Mouse (Mus musculus) heart, embryonic 13.5 days (tissue): ENCODE data around the gene Ngfr. TPM values are rescaled to one million over a fixed set of nuclear protein-coding genes. Genes with fewer than 3 reads are reported as not detected.
"Not testable (repeated sequence)": the region's sequence is repeated elsewhere in the genome, so short reads cannot be mapped to it uniquely, and the experiment has no call there.

Experiments
- ATAC-seq: fragments of 200-750 bp; cut with Nextera tagmentation; 2 replicates; pipeline ENCODE4 v1.8.0; 2017; ENCODE audit warnings: moderate TSS enrichment; ENCODE audit not compliant: insufficient number of reproducible peaks, low FRiP score, low TSS enrichment; ENCODE audit errors: extremely low read depth
- H3K27ac ChIP-seq: fragments of 300-500 bp; sonication (generic); replicated peaks from 2 replicates; pipeline ENCODE4 v1.5.1; 2015; ENCODE audit warnings: moderate library complexity, mild to moderate bottlenecking, inconsistent platforms
- H3K27me3 ChIP-seq: fragments of 300-500 bp; sonication (generic); replicated peaks from 2 replicates; pipeline ENCODE4 v1.6.1; 2015; ENCODE audit warnings: mild to moderate bottlenecking, inconsistent platforms
- H3K36me3 ChIP-seq: fragments of 300-500 bp; sonication (generic); 2 replicates; pipeline ENCODE4 v1.6.1; 2015; ENCODE audit warnings: mild to moderate bottlenecking, inconsistent platforms
- H3K4me1 ChIP-seq: fragments of 300-500 bp; sonication (generic); 2 replicates; pipeline ENCODE4 v1.6.1; 2015; ENCODE audit warnings: inconsistent platforms
- H3K4me2 ChIP-seq: fragments of 300-500 bp; sonication (generic); 2 replicates; pipeline ENCODE4 v1.6.1; 2015; ENCODE audit warnings: inconsistent platforms, mild to moderate bottlenecking, moderate library complexity
- H3K4me3 ChIP-seq: fragments of 300-500 bp; sonication (generic); 2 replicates; pipeline ENCODE4 v1.5.1; 2015; ENCODE audit warnings: moderate library complexity, mild to moderate bottlenecking, inconsistent platforms
- H3K9ac ChIP-seq: fragments of 300-500 bp; sonication (generic); 2 replicates; pipeline ENCODE4 v1.6.1; 2015; ENCODE audit warnings: inconsistent platforms, mild to moderate bottlenecking, moderate library complexity
- H3K9me3 ChIP-seq: fragments of 300-500 bp; sonication (generic); 2 replicates; pipeline ENCODE4 v1.6.1; 2016; ENCODE audit warnings: inconsistent platforms
- WGBS: fragments of 180-500 bp; shearing (Covaris S2); methylation state at CpG from one replicate; pipeline ENCODE4 v1.1.7; 2015; ENCODE audit warnings: mixed read lengths; 5-methylcytosine and 5-hydroxymethylcytosine counted together
- polyA plus RNA-seq: library from polyadenylated mRNA; unstranded; fragments of >200 nt; fragmentation: Nextera tagmentation; extraction: Ambion mirVana; gene quantifications from 2 replicates; pipeline ENCODE4 v1.2.1, GENCODE M21; 2015

The Ngfr gene
- polyA plus RNA-seq, 1 experiment from 2014 or later = 4.9 TPM

- Histone ChIP-seq H3K9ac (no peak overlapping the region), H3K27me3 (peaks cover 54% of the 10 kb centered on the region), H3K4me1 (peaks cover 14% of the 10 kb centered on the region), H3K36me3 (no peaks in the 10 kb centered on the region), H3K27ac (no peak overlapping the region), H3K4me3 (no peak overlapping the region), H3K4me2 (no peak overlapping the region), H3K9me3 (no peaks in the 10 kb centered on the region)
- no peak for ATAC-seq
- 48% methylated on average over 19 of the region's 19 CpGs for WGBS
These were observed 30.4 kb upstream of the Ngfr start for GRCm38 (mm10) chr11:95617785-95618465.

- H3K9me3 ChIP-seq = no peaks in the 10 kb centered on the region
- peaks cover 52% of the 10 kb centered on the region for H3K27me3 ChIP-seq
- WGBS = 82% methylated on average over 8 of the region's 8 CpGs
- H3K4me3 ChIP-seq = no peak overlapping the region
- no peak for ATAC-seq
- H3K9ac ChIP-seq = no peak overlapping the region
- H3K36me3 ChIP-seq = no peaks in the 10 kb centered on the region
- H3K4me1 ChIP-seq = peaks cover 13% of the 10 kb centered on the region
- no peak overlapping the region for H3K4me2 ChIP-seq
- H3K27ac ChIP-seq = no peak overlapping the region
These were observed 27.2 kb upstream of the Ngfr start for GRCm38 (mm10) chr11:95614739-95615138.

DNA sequence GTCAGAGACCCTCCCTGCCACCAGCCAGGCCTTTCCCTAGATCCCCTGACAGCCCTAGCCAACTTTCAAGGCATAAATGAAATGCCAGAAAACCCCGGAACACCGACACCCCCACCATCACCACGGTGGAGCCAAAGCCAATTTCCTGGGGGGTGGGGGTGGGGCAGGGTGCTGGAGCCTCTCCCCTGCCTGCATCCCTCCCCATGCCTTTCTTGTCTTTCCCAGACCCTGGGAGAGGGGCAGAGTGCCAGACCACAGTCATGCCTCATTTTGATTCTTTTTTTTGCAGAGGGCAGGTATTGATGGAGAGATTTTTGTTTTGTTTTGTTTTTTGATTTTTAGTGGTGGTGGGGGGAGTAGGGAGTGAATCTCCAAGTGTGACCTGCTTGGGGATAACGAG, 23.7 kb upstream of the Ngfr start:
- no peak overlapping the region for H3K4me3 ChIP-seq
- no peak for ATAC-seq
- no peaks in the 10 kb centered on the region for H3K9me3 ChIP-seq
- no peaks in the 10 kb centered on the region for H3K36me3 ChIP-seq
- WGBS = 30% methylated on average over 4 of the region's 4 CpGs
- H3K27me3 ChIP-seq = peaks cover 30% of the 10 kb centered on the region
- H3K27ac ChIP-seq = no peak overlapping the region
- peaks cover 13% of the 10 kb centered on the region for H3K4me1 ChIP-seq
- H3K4me2 ChIP-seq = no peak overlapping the region
- H3K9ac ChIP-seq = no peak overlapping the region

DNA sequence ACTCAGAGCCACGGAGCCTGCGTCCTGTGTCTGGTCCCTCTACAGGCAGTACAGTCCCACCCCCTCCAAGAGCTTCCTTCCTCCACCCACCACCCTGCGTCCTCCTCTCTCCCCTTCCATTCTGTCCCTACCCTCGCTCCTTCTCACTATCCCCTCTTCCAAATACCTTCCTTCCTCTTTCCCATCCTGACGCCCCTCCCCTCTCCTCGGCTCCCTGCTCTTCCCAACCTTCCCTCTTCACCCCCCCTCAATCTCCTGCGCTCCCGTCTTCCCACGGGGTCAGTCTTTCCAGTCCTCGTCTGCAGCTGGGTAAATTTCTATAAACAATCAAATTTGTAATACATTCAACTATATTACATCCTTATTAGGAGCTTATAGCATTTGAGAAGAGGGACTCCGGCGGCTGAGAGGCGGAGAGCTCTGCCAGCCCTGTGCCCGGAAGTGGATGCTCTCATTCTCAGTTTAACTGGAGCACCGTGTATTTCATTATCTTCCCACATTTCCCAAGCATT, 22.9 kb upstream of the Ngfr start:
- Histone ChIP-seq H3K27ac (no peak overlapping the region), H3K4me2 (peak overlapping the region; percentile 71), H3K4me3 (peak overlapping the region; percentile 46), H3K36me3 (no peaks in the 10 kb centered on the region), H3K27me3 (peaks cover 30% of the 10 kb centered on the region), H3K9ac (peak overlapping the region; percentile 61), H3K4me1 (peaks cover 12% of the 10 kb centered on the region), H3K9me3 (no peaks in the 10 kb centered on the region)
- WGBS = 10% methylated on average over 15 of the region's 15 CpGs
- ATAC-seq = no peak

- Histone ChIP-seq H3K9me3 (no peaks in the 10 kb centered on the region), H3K4me1 (peaks cover 9% of the 10 kb centered on the region), H3K36me3 (no peaks in the 10 kb centered on the region), H3K4me3 (peak overlapping the region; percentile 46), H3K9ac (peak overlapping the region; percentile 61), H3K27me3 (peaks cover 30% of the 10 kb centered on the region), H3K27ac (no peak overlapping the region), H3K4me2 (peak overlapping the region; percentile 71)
- no peak for ATAC-seq
- 33% methylated on average over 8 of the region's 8 CpGs for WGBS
These were observed 22.4 kb upstream of the Ngfr start for GRCm38 (mm10) chr11:95609924-95610323.

DNA sequence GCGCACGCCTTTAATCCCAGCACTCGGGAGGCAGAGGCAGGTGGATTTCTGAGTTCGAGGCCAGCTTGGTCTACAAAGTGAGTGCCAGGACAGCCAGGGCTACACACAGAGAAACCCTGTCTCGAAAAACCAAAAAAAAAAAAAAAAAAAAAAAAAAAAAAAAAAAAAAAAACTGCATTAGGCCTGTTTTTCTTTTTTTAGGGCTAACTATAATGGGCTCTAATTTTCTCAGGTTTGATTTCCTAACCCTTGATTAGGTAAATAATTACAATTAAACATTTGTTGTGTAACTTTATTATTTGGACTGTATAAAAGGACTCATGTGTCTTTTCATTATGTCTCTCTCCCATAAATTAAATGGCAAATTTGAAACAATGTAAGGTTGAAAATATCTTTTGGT, 19.8 kb upstream of the Ngfr start:
- peaks cover 17% of the 10 kb centered on the region; the same call in 1 of the 2 replicates for H3K27me3 ChIP-seq
- H3K4me1 ChIP-seq, H3K4me3 ChIP-seq, H3K9me3 ChIP-seq, H3K4me2 ChIP-seq, H3K27ac ChIP-seq, ATAC-seq, H3K9ac ChIP-seq, H3K36me3 ChIP-seq: not testable (repeated sequence)
- 84% methylated on average over 4 of the region's 5 CpGs for WGBS

DNA sequence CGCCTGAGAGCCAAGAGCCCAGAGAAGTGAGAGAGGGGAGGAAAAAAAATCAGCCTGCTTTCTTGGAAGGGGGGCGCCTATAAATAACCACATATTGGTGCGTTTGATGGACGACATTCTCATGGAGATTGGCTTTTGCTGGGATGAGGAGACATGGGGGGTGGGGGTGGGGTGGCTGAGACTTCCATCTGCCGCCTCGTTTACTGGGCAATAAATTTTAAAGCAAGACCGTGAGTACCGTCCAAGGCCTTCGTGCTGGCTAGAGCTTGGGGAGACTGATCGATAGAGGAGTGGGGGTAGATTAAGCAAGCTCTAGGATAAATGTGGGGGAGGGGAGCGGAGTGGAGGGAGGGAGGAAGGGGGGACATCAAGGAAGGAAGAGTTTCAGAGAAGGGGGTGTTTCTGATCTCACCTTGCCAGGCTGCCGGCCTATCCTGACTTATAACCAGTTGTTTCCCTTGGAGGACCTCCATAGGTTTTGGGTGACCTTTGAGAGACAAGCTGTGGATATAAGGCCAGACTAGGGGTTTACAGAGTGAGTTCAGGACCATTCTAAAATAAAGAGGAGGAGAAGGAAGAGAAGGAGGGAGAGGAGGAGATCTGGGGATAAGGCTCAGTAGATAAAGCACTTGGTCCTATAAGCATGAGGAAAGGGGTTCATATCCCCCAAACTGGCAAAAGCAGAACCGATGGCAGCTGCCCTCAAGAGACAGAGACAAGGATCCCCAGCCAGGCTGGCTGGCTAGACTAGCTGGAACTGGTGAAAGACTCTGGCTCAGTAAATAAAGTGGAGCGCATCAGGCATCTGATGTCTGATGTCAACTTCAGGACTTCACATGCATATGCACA, 10.9 kb upstream of the Ngfr start:
- Histone ChIP-seq H3K27me3 (peaks cover 80% of the 10 kb centered on the region), H3K27ac (no peak overlapping the region), H3K4me3 (no peak overlapping the region), H3K9ac (no peak overlapping the region), H3K36me3 (no peaks in the 10 kb centered on the region), H3K4me2 (no peak overlapping the region), H3K4me1 (peaks cover 45% of the 10 kb centered on the region), H3K9me3 (peaks cover 6% of the 10 kb centered on the region; the same call in 1 of the 2 replicates)
- WGBS = 38% methylated on average over 14 of the region's 14 CpGs
- ATAC-seq = no peak

DNA sequence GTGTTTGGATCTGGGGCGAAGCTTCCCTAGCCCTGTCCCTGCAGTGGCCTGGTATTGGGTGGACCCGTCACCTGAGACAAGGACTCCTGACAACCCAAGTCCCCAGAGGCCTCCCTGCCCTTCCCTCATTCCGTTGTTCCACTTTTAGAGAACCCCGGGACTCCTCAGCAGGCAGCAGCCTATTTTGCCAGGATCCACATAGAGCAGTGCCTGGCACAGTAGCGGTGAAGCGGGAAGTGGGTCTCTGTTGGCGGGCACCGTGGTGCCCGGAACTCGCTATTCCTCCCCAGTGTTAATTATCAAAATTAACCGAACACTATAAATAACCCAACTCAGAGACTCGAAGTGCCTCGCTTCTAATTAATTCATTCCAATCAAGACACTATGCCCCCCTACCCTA, 10.2 kb upstream of the Ngfr start:
- Histone ChIP-seq H3K4me1 (peaks cover 47% of the 10 kb centered on the region), H3K9me3 (peaks cover 6% of the 10 kb centered on the region; the same call in 1 of the 2 replicates), H3K4me2 (no peak overlapping the region), H3K9ac (no peak overlapping the region), H3K4me3 (no peak overlapping the region), H3K36me3 (no peaks in the 10 kb centered on the region), H3K27ac (no peak overlapping the region), H3K27me3 (peaks cover 87% of the 10 kb centered on the region)
- WGBS = 33% methylated on average over 13 of the region's 13 CpGs
- ATAC-seq = no peak

- H3K4me3 ChIP-seq = no peak overlapping the region
- H3K36me3 ChIP-seq = no peaks in the 10 kb centered on the region
- peaks cover 47% of the 10 kb centered on the region for H3K4me1 ChIP-seq
- peak overlapping the region; percentile 14; the same call in 1 of the 2 replicates for H3K9ac ChIP-seq
- WGBS = 37% methylated on average over 11 of the region's 11 CpGs
- H3K9me3 ChIP-seq = no peaks in the 10 kb centered on the region
- no peak overlapping the region for H3K27ac ChIP-seq
- H3K4me2 ChIP-seq = no peak overlapping the region
- ATAC-seq = no peak
- peaks cover 97% of the 10 kb centered on the region for H3K27me3 ChIP-seq
These were observed 9.2 kb upstream of the Ngfr start for GRCm38 (mm10) chr11:95596704-95597103.

- 60% methylated on average over 5 of the region's 5 CpGs for WGBS
These were observed 8.6 kb upstream of the Ngfr start for GRCm38 (mm10) chr11:95596150-95596515.

GRCm38 (mm10) chr11:95595438-95596149, 8.1 kb upstream of the Ngfr start:
- Histone ChIP-seq H3K4me3 (no peak overlapping the region), H3K4me2 (no peak overlapping the region), H3K36me3 (no peaks in the 10 kb centered on the region), H3K9ac (0 out of 2 replicates have a peak overlapping the region, but pooled peaks have one; percentile 20), H3K9me3 (no peaks in the 10 kb centered on the region), H3K27me3 (peaks cover 98% of the 10 kb centered on the region), H3K4me1 (peaks cover 47% of the 10 kb centered on the region), H3K27ac (no peak overlapping the region)
- WGBS = 21% methylated on average over 10 of the region's 10 CpGs
- no peak for ATAC-seq

More at GRCm38 (mm10) chr11:95596150-95596515, 8.6 kb upstream of the Ngfr start:
- H3K9me3 ChIP-seq = no peaks in the 10 kb centered on the region
- H3K27me3 ChIP-seq = peaks cover 98% of the 10 kb centered on the region
- no peak overlapping the region for H3K4me3 ChIP-seq
- peaks cover 47% of the 10 kb centered on the region for H3K4me1 ChIP-seq
- H3K9ac ChIP-seq = 0 out of 2 replicates have a peak overlapping the region, but pooled peaks have one; percentile 20
- H3K27ac ChIP-seq = no peak overlapping the region
- no peak for ATAC-seq
- no peak overlapping the region for H3K4me2 ChIP-seq
- no peaks in the 10 kb centered on the region for H3K36me3 ChIP-seq
